Mouse (Mus musculus) hindlimb bud, embryonic 11.5 days (tissue): ENCODE measurements at regions not wholly inside any gene's neighbourhood (a gene's known extent, or its start where the extent isn't known, plus 50 kb on each side); places are given as distances from the start of the nearest gene placed in this dataset.

Experiments used
- DNase-seq: peaks from one replicate; pipeline ENCODE4 v3.0.0-alpha.2; 2012; ENCODE audit warnings: low read depth, low spot score; ENCODE audit errors: extremely low spot score

DNA sequence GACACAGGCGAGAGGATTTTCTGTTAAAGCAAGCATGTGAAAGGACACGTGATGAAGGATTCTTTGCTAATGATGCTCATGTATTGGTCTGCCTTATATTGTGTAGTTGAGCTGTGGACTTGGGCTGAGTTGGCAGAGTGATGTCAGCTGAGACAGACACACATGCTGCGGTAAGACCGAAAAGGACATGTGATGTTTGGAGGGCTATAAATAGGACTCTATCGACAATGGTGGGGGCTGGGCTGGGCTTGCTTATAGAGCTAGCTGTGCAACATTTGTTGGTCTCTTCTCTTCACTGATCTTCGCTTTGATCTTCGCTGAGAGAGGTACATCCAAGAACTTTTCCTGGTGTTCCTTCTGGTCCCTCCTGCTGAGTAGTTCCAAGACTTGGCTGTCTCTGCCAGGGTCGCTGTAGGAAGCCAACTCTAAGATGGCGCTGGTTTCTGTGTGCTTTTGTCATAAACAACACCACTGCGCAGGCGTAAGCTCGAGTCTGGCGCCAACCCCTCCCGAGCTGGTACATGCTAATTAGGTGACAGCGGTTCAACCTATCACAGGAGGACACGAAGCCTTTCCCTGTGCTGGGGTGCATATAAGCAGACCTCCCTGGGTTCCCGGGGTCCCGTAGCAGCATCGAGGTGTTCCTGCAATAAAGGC, 145.8 kb upstream of the Tut7 start:
- no peak for DNase-seq

GRCm38 (mm10) chr13:59966535-59967255, 143.7 kb upstream of the Tut7 start:
- DNase-seq: no peak

DNA sequence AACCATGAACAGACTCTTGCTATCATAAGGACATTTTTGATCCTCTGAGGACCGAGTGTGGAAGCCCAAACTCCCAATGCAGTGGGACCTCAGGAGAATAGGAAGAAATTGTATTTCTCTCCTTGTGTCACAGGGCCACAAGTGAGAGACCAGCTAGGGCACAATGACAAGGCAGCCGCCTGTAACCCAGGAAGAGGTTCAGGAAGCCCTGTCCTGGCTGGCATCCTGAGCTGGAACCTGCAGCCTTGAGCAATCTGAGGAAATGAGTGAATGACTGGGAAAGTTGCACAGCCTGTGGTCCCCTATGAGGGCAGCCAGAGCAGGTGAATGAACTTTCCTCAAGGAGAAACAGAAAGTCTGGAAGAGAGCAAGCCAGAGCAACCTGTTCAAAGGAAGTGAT, 142.0 kb upstream of the Tut7 start:
- no peak for DNase-seq

- no peak for DNase-seq
These were observed 140.0 kb upstream of the Tut7 start for GRCm38 (mm10) chr13:59962676-59963664.

DNA sequence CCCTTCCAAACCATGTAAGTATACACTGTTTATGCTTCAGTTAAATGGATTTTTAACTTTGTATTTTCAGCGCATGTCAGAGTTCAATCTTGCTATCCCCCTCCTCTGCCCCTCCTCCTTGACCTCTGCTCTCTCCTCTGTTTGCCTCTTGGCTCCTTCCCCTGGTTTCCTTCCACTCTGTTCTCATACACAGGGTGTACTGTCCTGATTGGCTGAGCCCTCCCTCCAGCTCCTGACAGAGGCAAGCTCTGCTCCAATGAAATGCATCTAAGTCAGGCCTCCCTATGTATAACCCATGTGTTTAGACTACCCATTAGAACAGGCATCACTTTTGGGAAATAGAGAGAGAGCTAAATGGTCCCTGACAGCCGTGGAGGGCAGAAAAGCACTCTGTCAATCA, 133.5 kb upstream of the Tut7 start:
- no peak for DNase-seq

- no peak for DNase-seq
These were observed 129.9 kb upstream of the Tut7 start for GRCm38 (mm10) chr13:59952809-59953208.

- no peak for DNase-seq
These were observed 129.2 kb upstream of the Tut7 start for GRCm38 (mm10) chr13:59952116-59952515.

GRCm38 (mm10) chr13:59950281-59950680, 127.3 kb upstream of the Tut7 start:
- DNase-seq: no peak

GRCm38 (mm10) chr13:59949471-59949870, 126.5 kb upstream of the Tut7 start:
- DNase-seq: no peak

- DNase-seq: no peak
These were observed 125.7 kb upstream of the Tut7 start for GRCm38 (mm10) chr13:59948496-59949138.

- DNase-seq: no peak
These were observed 124.5 kb upstream of the Tut7 start for GRCm38 (mm10) chr13:59947461-59947860.

DNA sequence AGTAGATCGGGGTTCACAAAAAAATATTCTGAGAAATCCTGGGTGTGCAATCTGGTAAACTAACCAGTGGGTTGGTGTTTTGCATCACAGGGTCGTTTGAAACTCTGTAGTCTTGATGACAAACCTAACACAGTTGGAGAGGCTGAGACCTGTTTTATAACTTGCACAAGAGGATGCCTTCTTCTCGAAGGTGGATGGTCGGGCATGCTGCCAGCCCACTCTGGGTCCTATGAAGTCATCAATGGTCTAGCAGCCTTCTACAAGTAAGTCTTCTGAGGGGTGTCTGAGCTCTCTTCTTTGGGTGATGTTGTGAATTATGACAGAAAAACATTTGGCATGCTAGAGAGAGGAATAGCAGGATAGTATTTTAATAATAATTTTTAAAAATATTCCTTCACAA, 123.6 kb upstream of the Tut7 start:
- no peak for DNase-seq

DNA sequence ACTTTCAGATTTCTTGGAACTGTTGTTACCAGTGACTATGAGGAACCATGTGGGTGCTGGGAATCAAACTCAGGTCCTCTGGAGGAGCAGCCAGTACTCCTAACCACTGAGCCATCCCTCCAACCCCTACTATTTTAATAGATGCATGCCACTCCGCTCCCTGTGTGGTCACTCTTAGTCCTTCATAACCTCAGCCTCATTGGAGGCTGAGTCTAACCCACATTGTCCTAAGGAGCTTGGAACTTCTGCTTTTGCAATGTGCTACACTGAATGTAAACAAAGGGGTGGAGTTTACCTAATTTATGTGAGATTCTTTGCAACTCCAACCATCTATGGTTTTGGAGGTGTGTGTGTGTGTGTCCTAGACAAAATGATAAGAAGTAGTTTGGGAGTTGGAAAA, 122.7 kb upstream of the Tut7 start:
- no peak for DNase-seq

GRCm38 (mm10) chr13:59943602-59944140, 120.7 kb upstream of the Tut7 start:
- DNase-seq: no peak

GRCm38 (mm10) chr13:59943020-59943419, 120.1 kb upstream of the Tut7 start:
- no peak for DNase-seq

- DNase-seq: no peak
These were observed 118.6 kb upstream of the Tut7 start for GRCm38 (mm10) chr13:59941519-59941918.

GRCm38 (mm10) chr13:59940414-59941205, 117.7 kb upstream of the Tut7 start:
- no peak for DNase-seq

- no peak for DNase-seq
These were observed 116.9 kb upstream of the Tut7 start for GRCm38 (mm10) chr13:59939886-59940285.

- DNase-seq: no peak
These were observed 114.2 kb upstream of the Tut7 start for GRCm38 (mm10) chr13:59937147-59937546.

DNA sequence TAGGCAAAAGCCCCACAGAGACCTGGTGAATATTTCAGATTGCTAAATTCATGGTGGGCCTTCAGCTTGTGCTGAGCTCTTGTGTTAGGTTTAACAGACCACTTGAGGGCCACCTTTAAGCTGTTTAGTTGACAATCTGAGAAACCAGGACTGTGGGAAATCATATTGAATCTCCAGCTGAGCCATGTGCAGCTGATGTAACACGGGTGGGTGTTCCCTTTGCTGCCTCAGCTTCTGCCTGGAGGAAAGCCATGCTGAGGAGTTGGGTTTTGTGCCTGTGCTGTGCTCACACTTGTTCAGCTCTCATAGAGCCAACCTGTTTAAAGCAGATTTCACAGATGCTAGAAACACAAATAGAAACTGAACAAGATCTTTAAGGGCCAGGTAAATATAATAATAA, 111.6 kb upstream of the Tut7 start:
- DNase-seq: no peak
